Mouse (Mus musculus) left cerebral cortex, postnatal 36 days (tissue): ENCODE measurements at regions not wholly inside any gene's neighbourhood (a gene's known extent, or its start where the extent isn't known, plus 50 kb on each side); places are given as distances from the start of the nearest gene placed in this dataset.

Experiments
- DNase-seq, 2 experiments: peaks; one replicate each; pipeline ENCODE4 v3.0.0; 2021 to 2022; ENCODE audit warnings: low spot score in 2 of 2, mixed read lengths in 1 of 2
- intact Hi-C: fragments of 180-260 bp; cut with DNase I; formaldehyde crosslinking; loops from one replicate; pipeline ENCODE4 v1.15.1; 2025

- intact Hi-C loops, result loop anchor here (10.0 kb wide), 1 partner anchor 1221 kb away; the partner anchor contains the start of gene Slitrk5
- no peak for DNase-seq
Observed at GRCm38 (mm10) chr14:112895561-112895960, 418.8 kb upstream of the Tpm3-rs7 start.

- intact Hi-C loops, result no loop called here
- DNase-seq, result no peak
Observed at GRCm38 (mm10) chr14:112901171-112901570, 413.2 kb upstream of the Tpm3-rs7 start.

DNA sequence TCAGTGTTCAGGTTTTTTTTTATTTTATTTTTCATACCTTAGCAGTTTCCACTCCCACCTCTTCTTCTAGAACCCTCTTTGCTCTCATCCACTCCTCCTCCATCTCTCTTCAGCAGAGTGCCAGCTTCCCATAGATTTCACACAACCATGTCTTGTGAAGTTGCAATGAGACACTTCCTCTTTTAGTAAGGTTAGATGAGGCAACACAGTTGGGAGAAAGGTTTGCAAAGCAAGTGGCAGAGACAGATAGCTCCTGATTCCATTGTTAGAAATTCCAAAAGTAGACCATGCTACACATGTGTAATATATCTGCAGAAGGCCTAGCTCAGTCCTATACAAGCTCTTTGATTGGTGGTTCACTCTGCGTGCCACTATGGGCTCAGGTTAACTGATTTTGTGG is 397.3 kb upstream of the Tpm3-rs7 start:
- intact Hi-C loops, result no loop called here
- no peak for DNase-seq
